Mouse (Mus musculus): ENCODE data around the gene Lrrc71. TPM values are rescaled to one million over a fixed set of nuclear protein-coding genes. Genes with fewer than 3 reads are reported as not detected.

Gene Lrrc71
- total RNA-seq, 2 experiments from 2014 or later: 0.04 TPM; not detected in 1

DNA sequence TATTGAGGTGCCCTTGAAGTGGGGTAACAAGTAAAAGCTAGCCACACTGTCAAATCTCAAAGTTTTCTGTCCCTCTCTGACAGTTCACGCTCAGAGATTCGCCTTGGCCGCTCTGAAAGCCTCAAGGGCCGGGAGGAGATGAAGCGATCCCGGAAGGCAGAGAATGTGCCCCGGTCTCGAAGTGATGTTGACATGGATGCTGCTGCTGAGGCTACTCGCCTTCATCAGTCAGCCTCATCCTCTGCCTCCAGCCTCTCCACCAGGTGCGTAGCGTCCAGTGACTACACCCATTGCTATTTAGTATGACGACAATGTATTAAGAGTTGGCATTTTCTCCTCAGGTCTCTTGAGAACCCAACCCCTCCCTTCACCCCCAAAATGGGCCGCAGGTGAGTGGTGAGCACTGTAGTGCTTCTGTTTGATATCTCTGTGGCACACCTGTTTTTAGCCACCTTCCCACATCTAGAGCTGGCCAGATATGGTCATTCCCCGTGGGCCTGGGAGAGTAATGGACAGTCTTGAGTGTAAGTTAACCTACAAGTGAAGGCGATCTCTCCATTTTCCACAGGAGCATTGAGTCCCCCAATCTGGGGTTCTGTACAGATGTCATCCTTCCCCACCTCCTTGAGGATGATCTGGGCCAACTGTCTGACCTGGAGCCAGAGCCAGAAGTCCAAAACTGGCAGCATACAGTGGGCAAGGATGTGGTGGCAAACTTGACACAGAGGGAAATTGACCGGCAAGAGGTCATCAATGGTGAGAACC lies 22.8 kb downstream of the Lrrc71 start:
- ATAC-seq (ENCODE audit: poor library complexity, severe bottlenecking): no peak

DNA sequence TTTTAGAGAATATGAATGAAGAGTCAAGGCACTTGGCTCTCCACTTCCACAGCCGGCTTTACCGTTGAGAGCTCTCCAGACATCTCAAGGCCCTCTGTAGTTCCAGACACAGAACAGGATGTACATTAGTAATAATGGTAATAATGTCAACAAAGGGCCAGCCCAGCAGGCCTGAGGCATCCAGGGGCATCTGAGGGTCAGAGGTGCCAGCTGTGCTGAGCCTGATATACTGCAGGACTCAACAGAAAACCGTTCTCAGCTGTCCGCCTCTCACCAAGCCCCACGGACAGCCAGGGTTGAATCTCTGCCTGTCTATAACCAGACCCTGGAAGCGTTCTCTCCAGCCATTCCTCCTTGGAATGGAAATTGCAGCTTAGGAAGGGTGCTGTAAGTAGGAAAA lies 23.9 kb downstream of the Lrrc71 start:
- no peak for ATAC-seq (ENCODE audit: poor library complexity, severe bottlenecking)

DNA sequence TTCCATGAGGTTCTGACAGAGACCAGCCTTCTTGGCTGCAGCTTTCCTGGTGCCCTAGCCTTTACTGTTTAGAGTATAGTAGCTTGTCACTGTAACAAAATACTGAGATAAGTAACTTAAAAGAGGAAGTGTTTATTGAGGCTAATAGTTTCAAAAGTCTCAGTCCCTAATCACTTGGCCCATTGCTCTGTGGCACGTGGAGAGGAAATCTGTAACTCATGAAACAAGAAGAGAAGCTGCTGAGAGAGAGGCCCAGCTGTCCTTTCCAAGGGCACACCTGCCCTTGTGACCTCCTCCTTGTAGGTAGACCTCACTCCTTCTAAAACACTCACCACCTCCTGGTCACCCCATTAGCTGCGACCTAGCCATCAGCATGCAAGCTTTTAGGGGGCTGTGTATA lies 29.9 kb downstream of the Lrrc71 start:
- peak; percentile 51; the same call in 1 of the 2 replicates for ATAC-seq (ENCODE audit: poor library complexity, severe bottlenecking)

Other genes starting within 250 kb of the Lrrc71 start
- gene Etv3, start 223.2 kb downstream of the Lrrc71 start, total RNA-seq (2015): 12.9 and 13.8 TPM in 2 replicates
- 14.6 and 16.7 TPM in 2 replicates for gene Etv3, start 223.2 kb downstream of the Lrrc71 start, total RNA-seq (2017)
- gene Arhgef11, start 131.1 kb downstream of the Lrrc71 start, total RNA-seq (2015): 18.9 and 20.3 TPM in 2 replicates
- gene Arhgef11, start 131.1 kb downstream of the Lrrc71 start, total RNA-seq (2017): 14.1 and 19.8 TPM in 2 replicates
- not detected in 2 replicates for gene Ntrk1, start 46.5 kb upstream of the Lrrc71 start, total RNA-seq (2015)
- not detected in 2 replicates for gene Ntrk1, start 46.5 kb upstream of the Lrrc71 start, total RNA-seq (2017)
- gene Insrr, start 48.3 kb upstream of the Lrrc71 start, total RNA-seq (2015): not detected in 2 replicates
- not detected in 2 replicates for gene Insrr, start 48.3 kb upstream of the Lrrc71 start, total RNA-seq (2017)
- 1.9 and 4.8 TPM in 2 replicates for gene Pear1, start 75.7 kb upstream of the Lrrc71 start, total RNA-seq (2015)
- 0.77 and 2.6 TPM in 2 replicates for gene Pear1, start 75.7 kb upstream of the Lrrc71 start, total RNA-seq (2017)
- 1.9 and 2.7 TPM in 2 replicates for gene Sh2d2a, start 98.1 kb upstream of the Lrrc71 start, total RNA-seq (2015)
- gene Sh2d2a, start 98.1 kb upstream of the Lrrc71 start, total RNA-seq (2017): 0.70 and 1.4 TPM in 2 replicates
- gene Prcc, start 137.0 kb upstream of the Lrrc71 start, total RNA-seq (2015): 16.8 and 18.9 TPM in 2 replicates
- 18.5 and 22.2 TPM in 2 replicates for gene Prcc, start 137.0 kb upstream of the Lrrc71 start, total RNA-seq (2017)
- 131 and 154 TPM in 2 replicates for gene Hdgf, start 157.7 kb upstream of the Lrrc71 start, total RNA-seq (2015)
- gene Hdgf, start 157.7 kb upstream of the Lrrc71 start, total RNA-seq (2017): 217 and 229 TPM in 2 replicates
- 134 and 135 TPM in 2 replicates for gene Mrpl24, start 170.9 kb upstream of the Lrrc71 start, total RNA-seq (2015)
- gene Mrpl24, start 170.9 kb upstream of the Lrrc71 start, total RNA-seq (2017): 99.8 and 106 TPM in 2 replicates
- 27.5 and 28.8 TPM in 2 replicates for gene Isg20l2, start 181.7 kb upstream of the Lrrc71 start, total RNA-seq (2015)
- gene Isg20l2, start 181.7 kb upstream of the Lrrc71 start, total RNA-seq (2017): 25.0 and 26.3 TPM in 2 replicates
- 7.2 and 7.8 TPM in 2 replicates for gene Rrnad1, start 182.1 kb upstream of the Lrrc71 start, total RNA-seq (2015)
- gene Rrnad1, start 182.1 kb upstream of the Lrrc71 start, total RNA-seq (2017): 8.7 and 10.2 TPM in 2 replicates
- 1.3 TPM in 1 of 2 replicates, not detected in the other for gene Crabp2, start 200.0 kb upstream of the Lrrc71 start, total RNA-seq (2015)
- gene Crabp2, start 200.0 kb upstream of the Lrrc71 start, total RNA-seq (2017): not detected in 2 replicates
- gene Nes, start 222.5 kb upstream of the Lrrc71 start, total RNA-seq (2015): not detected in 2 replicates
- gene Nes, start 222.5 kb upstream of the Lrrc71 start, total RNA-seq (2017): not detected in 2 replicates